Mouse (Mus musculus): ENCODE results near the gene Rasgef1a. TPM values are rescaled to one million over a fixed set of nuclear protein-coding genes. Genes with fewer than 3 reads are reported as not detected.

Gene Rasgef1a
- polyA plus RNA-seq, 1 experiment from 2014 or later, result 0.19 TPM

- no peaks in the 10 kb centered on the region for H3K9me3 ChIP-seq (ENCODE audit: control insufficient read depth, low read length)
- no peak overlapping the region for H3K27ac ChIP-seq (replicated peaks in 1 of 2; ENCODE audit: control insufficient read depth in 1 of 2, insufficient read depth in 1 of 2, low read depth in 2 of 2, low read length in 2 of 2)
- H3K4me1 ChIP-seq (ENCODE audit: control insufficient read depth in 2 of 2, insufficient read depth in 2 of 2, low read length in 2 of 2), result peaks cover 0 to 4% of the 10 kb centered on the region in 2 experiments; a peak in 1 of 4 replicates
- WGBS, result 64% methylated on average over 10 of the region's 10 CpGs
- peaks cover 11% of the 10 kb centered on the region for H3K27me3 ChIP-seq (ENCODE audit: control insufficient read depth, insufficient read depth, low read length)
- no peaks in the 10 kb centered on the region for H3K36me3 ChIP-seq (ENCODE audit: control insufficient read depth, insufficient read depth, low read length)
- ATAC-seq (ENCODE audit: insufficient number of reproducible peaks, insufficient read depth, low FRiP score, low read depth), result no peak
- no peak overlapping the region for H3K4me2 ChIP-seq (ENCODE audit: low read length)
- H3K4me3 ChIP-seq (ENCODE audit: control insufficient read depth in 1 of 2, insufficient read depth in 1 of 2, low read depth in 1 of 2, low read length in 2 of 2), result no peak overlapping the region
- H3K9ac ChIP-seq (ENCODE audit: low read length), result no peak overlapping the region
Observed at GRCm38 (mm10) chr6:118079762-118080465, 68.7 kb downstream of the Rasgef1a start.

DNA sequence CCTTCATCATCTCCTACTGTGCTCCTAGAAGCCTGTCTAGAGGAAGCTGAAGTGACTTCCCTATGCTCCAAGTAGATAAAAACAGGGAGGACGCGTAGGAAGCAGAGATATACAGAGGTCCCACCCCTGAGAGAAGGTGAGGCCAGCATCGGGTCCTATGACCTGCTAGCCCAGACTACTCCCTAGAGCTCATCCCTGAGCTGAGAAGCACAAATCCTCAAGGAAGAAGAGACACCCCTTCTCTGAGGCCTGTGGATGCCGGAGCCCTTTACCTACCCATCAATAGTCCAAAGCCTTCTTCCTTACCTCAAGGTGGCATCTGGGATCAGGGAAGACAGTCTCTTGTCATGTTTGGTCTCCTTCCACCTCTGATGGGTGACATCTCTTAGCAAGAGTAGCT is 69.5 kb downstream of the Rasgef1a start:
- no peak overlapping the region for H3K4me2 ChIP-seq (ENCODE audit: low read length)
- H3K36me3 ChIP-seq (ENCODE audit: control insufficient read depth, insufficient read depth, low read length), result no peaks in the 10 kb centered on the region
- no peaks in the 10 kb centered on the region for H3K9me3 ChIP-seq (ENCODE audit: control insufficient read depth, low read length)
- H3K27ac ChIP-seq (replicated peaks in 1 of 2; ENCODE audit: control insufficient read depth in 1 of 2, insufficient read depth in 1 of 2, low read depth in 2 of 2, low read length in 2 of 2), result no peak overlapping the region
- H3K27me3 ChIP-seq (ENCODE audit: control insufficient read depth, insufficient read depth, low read length), result peaks cover 11% of the 10 kb centered on the region
- ATAC-seq (ENCODE audit: insufficient number of reproducible peaks, insufficient read depth, low FRiP score, low read depth), result no peak
- H3K4me3 ChIP-seq (ENCODE audit: control insufficient read depth in 1 of 2, insufficient read depth in 1 of 2, low read depth in 1 of 2, low read length in 2 of 2), result no peak overlapping the region
- 94% methylated on average over 4 of the region's 4 CpGs for WGBS
- peaks cover 0 to 4% of the 10 kb centered on the region in 2 experiments; a peak in 1 of 4 replicates for H3K4me1 ChIP-seq (ENCODE audit: control insufficient read depth in 2 of 2, insufficient read depth in 2 of 2, low read length in 2 of 2)
- H3K9ac ChIP-seq (ENCODE audit: low read length), result no peak overlapping the region

GRCm38 (mm10) chr6:118082384-118082783 is 71.1 kb downstream of the Rasgef1a start:
- Histone ChIP-seq H3K4me2 (ENCODE audit: low read length) (no peak overlapping the region), H3K4me1 (ENCODE audit: control insufficient read depth in 2 of 2, insufficient read depth in 2 of 2, low read length in 2 of 2) (no peaks in the 10 kb centered on the region; a peak in 1 of 4 replicates), H3K4me3 (ENCODE audit: control insufficient read depth in 1 of 2, insufficient read depth in 1 of 2, low read depth in 1 of 2, low read length in 2 of 2) (no peak overlapping the region), H3K9me3 (ENCODE audit: control insufficient read depth, low read length) (no peaks in the 10 kb centered on the region), H3K27me3 (ENCODE audit: control insufficient read depth, insufficient read depth, low read length) (peaks cover 11% of the 10 kb centered on the region), H3K27ac (replicated peaks in 1 of 2; ENCODE audit: control insufficient read depth in 1 of 2, insufficient read depth in 1 of 2, low read depth in 2 of 2, low read length in 2 of 2) (no peak overlapping the region), H3K9ac (ENCODE audit: low read length) (no peak overlapping the region), H3K36me3 (ENCODE audit: control insufficient read depth, insufficient read depth, low read length) (no peaks in the 10 kb centered on the region)
- no peak for ATAC-seq (ENCODE audit: insufficient number of reproducible peaks, insufficient read depth, low FRiP score, low read depth)
- WGBS, result 73% methylated on average over 3 of the region's 3 CpGs

DNA sequence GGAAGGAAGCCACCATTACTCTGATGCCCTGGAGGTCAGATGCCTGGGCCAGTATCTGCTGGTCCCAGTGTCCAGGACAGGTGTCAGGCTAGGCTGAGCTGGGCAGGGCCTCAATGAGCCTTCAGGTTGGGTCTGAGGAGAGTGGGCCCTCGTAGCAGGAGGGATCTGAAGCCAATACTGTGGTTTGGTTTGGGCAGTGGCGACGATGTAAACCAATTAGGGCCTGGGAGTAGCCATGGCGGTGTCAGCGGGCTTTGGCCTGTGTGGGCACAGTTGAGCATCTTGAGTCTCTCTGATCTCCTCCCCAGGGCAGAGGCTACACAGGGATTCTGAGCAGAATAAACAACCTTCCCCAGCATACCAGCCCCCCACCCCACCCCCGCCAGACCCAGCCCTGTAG is 72.4 kb downstream of the Rasgef1a start:
- peaks cover 11% of the 10 kb centered on the region for H3K27me3 ChIP-seq (ENCODE audit: control insufficient read depth, insufficient read depth, low read length)
- H3K4me3 ChIP-seq (ENCODE audit: control insufficient read depth in 1 of 2, insufficient read depth in 1 of 2, low read depth in 1 of 2, low read length in 2 of 2), result no peak overlapping the region
- no peaks in the 10 kb centered on the region for H3K9me3 ChIP-seq (ENCODE audit: control insufficient read depth, low read length)
- H3K9ac ChIP-seq (ENCODE audit: low read length), result no peak overlapping the region
- no peak for ATAC-seq (ENCODE audit: insufficient number of reproducible peaks, insufficient read depth, low FRiP score, low read depth)
- no peaks in the 10 kb centered on the region for H3K36me3 ChIP-seq (ENCODE audit: control insufficient read depth, insufficient read depth, low read length)
- no peaks in the 10 kb centered on the region for H3K4me1 ChIP-seq (ENCODE audit: control insufficient read depth in 2 of 2, insufficient read depth in 2 of 2, low read length in 2 of 2)
- WGBS, result 79% methylated on average over 6 of the region's 6 CpGs
- H3K27ac ChIP-seq (replicated peaks in 1 of 2; ENCODE audit: control insufficient read depth in 1 of 2, insufficient read depth in 1 of 2, low read depth in 2 of 2, low read length in 2 of 2), result no peak overlapping the region
- no peak overlapping the region for H3K4me2 ChIP-seq (ENCODE audit: low read length)

DNA sequence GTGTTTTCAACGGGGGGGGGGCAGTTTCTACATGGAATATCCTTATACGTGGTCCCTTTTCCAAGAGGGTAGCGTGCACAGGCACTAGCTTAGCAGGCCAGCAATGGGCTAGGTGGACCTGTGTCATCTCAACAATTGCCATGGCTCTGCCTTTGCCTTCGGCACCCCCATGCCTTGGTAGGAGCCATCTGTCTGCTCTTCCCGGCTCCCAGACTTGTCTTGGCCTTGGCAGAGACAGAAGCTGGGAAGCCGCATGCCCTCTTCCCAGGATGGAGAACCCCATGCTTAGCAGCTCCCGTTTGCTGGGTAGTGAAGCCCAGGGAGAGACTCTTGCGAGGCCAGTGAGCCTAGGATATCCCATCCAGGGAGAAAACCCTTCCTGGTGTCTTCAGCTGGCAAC is 73.4 kb downstream of the Rasgef1a start:
- Histone ChIP-seq H3K4me3 (ENCODE audit: control insufficient read depth in 1 of 2, insufficient read depth in 1 of 2, low read depth in 1 of 2, low read length in 2 of 2) (no peak overlapping the region), H3K27ac (replicated peaks in 1 of 2; ENCODE audit: control insufficient read depth in 1 of 2, insufficient read depth in 1 of 2, low read depth in 2 of 2, low read length in 2 of 2) (no peak overlapping the region), H3K4me2 (ENCODE audit: low read length) (no peak overlapping the region), H3K9me3 (ENCODE audit: control insufficient read depth, low read length) (no peaks in the 10 kb centered on the region), H3K9ac (ENCODE audit: low read length) (no peak overlapping the region), H3K36me3 (ENCODE audit: control insufficient read depth, insufficient read depth, low read length) (no peaks in the 10 kb centered on the region), H3K4me1 (ENCODE audit: control insufficient read depth in 2 of 2, insufficient read depth in 2 of 2, low read length in 2 of 2) (no peaks in the 10 kb centered on the region), H3K27me3 (ENCODE audit: control insufficient read depth, insufficient read depth, low read length) (peaks cover 3% of the 10 kb centered on the region; the same call in 1 of the 2 replicates)
- ATAC-seq (ENCODE audit: insufficient number of reproducible peaks, insufficient read depth, low FRiP score, low read depth), result no peak
- WGBS, result 80% methylated on average over 8 of the region's 8 CpGs

DNA sequence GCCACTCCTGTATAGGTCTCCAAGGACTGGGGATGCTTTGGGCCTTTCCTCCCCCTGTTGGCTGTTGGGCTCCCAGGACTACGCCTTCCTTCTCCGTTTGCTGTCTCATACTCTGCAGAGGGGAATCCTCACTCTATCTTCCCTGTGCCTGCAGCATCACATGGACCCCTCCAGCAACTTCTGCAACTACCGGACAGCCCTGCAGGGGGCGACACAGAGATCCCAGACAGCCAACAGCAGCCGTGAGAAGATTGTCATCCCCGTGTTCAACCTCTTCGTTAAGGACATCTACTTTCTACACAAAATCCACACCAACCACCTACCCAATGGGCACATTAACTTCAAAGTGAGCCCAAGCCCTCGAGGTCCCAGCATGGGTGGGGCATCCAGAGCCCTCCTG is 76.7 kb downstream of the Rasgef1a start:
- ATAC-seq (ENCODE audit: insufficient number of reproducible peaks, insufficient read depth, low FRiP score, low read depth), result no peak
- no peak overlapping the region for H3K4me3 ChIP-seq (ENCODE audit: control insufficient read depth in 1 of 2, insufficient read depth in 1 of 2, low read depth in 1 of 2, low read length in 2 of 2)
- H3K4me1 ChIP-seq (ENCODE audit: control insufficient read depth in 2 of 2, insufficient read depth in 2 of 2, low read length in 2 of 2), result no peaks in the 10 kb centered on the region
- no peaks in the 10 kb centered on the region for H3K27me3 ChIP-seq (ENCODE audit: control insufficient read depth, insufficient read depth, low read length)
- no peak overlapping the region for H3K27ac ChIP-seq (replicated peaks in 1 of 2; ENCODE audit: control insufficient read depth in 1 of 2, insufficient read depth in 1 of 2, low read depth in 2 of 2, low read length in 2 of 2)
- no peak overlapping the region for H3K4me2 ChIP-seq (ENCODE audit: low read length)
- no peak overlapping the region for H3K9ac ChIP-seq (ENCODE audit: low read length)
- WGBS, result 51% methylated on average over 8 of the region's 8 CpGs
- no peaks in the 10 kb centered on the region for H3K9me3 ChIP-seq (ENCODE audit: control insufficient read depth, low read length)
- no peaks in the 10 kb centered on the region for H3K36me3 ChIP-seq (ENCODE audit: control insufficient read depth, insufficient read depth, low read length)

- H3K9me3 ChIP-seq (ENCODE audit: control insufficient read depth, low read length), result no peaks in the 10 kb centered on the region
- no peaks in the 10 kb centered on the region for H3K36me3 ChIP-seq (ENCODE audit: control insufficient read depth, insufficient read depth, low read length)
- no peak overlapping the region for H3K4me3 ChIP-seq (ENCODE audit: control insufficient read depth in 1 of 2, insufficient read depth in 1 of 2, low read depth in 1 of 2, low read length in 2 of 2)
- no peak for ATAC-seq (ENCODE audit: insufficient number of reproducible peaks, insufficient read depth, low FRiP score, low read depth)
- WGBS, result 83% methylated on average over 17 of the region's 17 CpGs
- no peak overlapping the region for H3K9ac ChIP-seq (ENCODE audit: low read length)
- no peaks in the 10 kb centered on the region for H3K4me1 ChIP-seq (ENCODE audit: control insufficient read depth in 2 of 2, insufficient read depth in 2 of 2, low read length in 2 of 2)
- no peak overlapping the region for H3K27ac ChIP-seq (replicated peaks in 1 of 2; ENCODE audit: control insufficient read depth in 1 of 2, insufficient read depth in 1 of 2, low read depth in 2 of 2, low read length in 2 of 2)
- H3K27me3 ChIP-seq (ENCODE audit: control insufficient read depth, insufficient read depth, low read length), result no peaks in the 10 kb centered on the region
- H3K4me2 ChIP-seq (ENCODE audit: low read length), result no peak overlapping the region
Observed at GRCm38 (mm10) chr6:118088750-118089440, 77.7 kb downstream of the Rasgef1a start.
